In genomic region chr11:90498461-90498860, GRCm38 (mm10) we compare ENCODE assay signal across 13 mouse cellular contexts.
DNase-seq lines count a peak whose midpoint lies in the region; ATAC-seq and TF ChIP-seq lines count a peak whose summit lies in the region.
"Had no signal": no experiment of that assay in that cellular context is flagged by ENCODE, and none has a peak within 500 bp of the region (broad histone marks: within the 10 kb centered on the region; RNA-seq: fewer than 3 reads in every experiment).

No protein-coding gene starts in this region.

- H3K27me3 ChIP-seq in heart, postnatal 0 days (ENCODE audit: control insufficient read depth, insufficient read depth, low read length), result no peaks in the 10 kb centered on the region
- H3K27me3 ChIP-seq: limb, embryonic 13.5 days; megakaryocyte, embryonic 14.5 days; neural tube, embryonic 13.5 days had no signal

- no peaks in the 10 kb centered on the region for H3K9me3 ChIP-seq in heart, postnatal 0 days (replicated peaks; ENCODE audit: control insufficient read depth, low read length)
- H3K9me3 ChIP-seq: limb, embryonic 13.5 days; megakaryocyte, embryonic 14.5 days; neural tube, embryonic 13.5 days had no signal

- no peak overlapping the region for H3K9ac ChIP-seq in heart, postnatal 0 days (replicated peaks; ENCODE audit: low read depth, low read length)
- H3K9ac ChIP-seq: hindbrain, embryonic 14.5 days; limb, embryonic 13.5 days; neural tube, embryonic 13.5 days had no signal

- 38% methylated on average over 5 of the region's 5 CpGs for WGBS in heart, postnatal 0 days

- no peak overlapping the region for H3K4me3 ChIP-seq in heart, postnatal 0 days (ENCODE audit: low read depth, low read length)
- H3K4me3 ChIP-seq: limb, embryonic 13.5 days; megakaryocyte, embryonic 14.5 days; neural tube, embryonic 13.5 days had no signal

- peak; percentile 35 to 44 for DNase-seq in heart, adult 18-20 months
- DNase-seq in heart, adult 8-10 months (ENCODE audit: low spot score), result no peak
- peak; percentile 24 for DNase-seq in Muller cell, postnatal 12 days (ENCODE audit: inconsistent ontology term)
- peak; percentile 37 to 61 for DNase-seq in cerebellum, postnatal 10 days
- DNase-seq in heart, postnatal 0 days (ENCODE audit: low spot score), result peak; percentile 17
- no peak for DNase-seq in frontal cortex, postnatal 36 days (ENCODE audit: low spot score in 2 of 2)
- no peak for DNase-seq in frontal cortex, adult 2 months (ENCODE audit: extremely low spot score in 1 of 2, low spot score in 1 of 2)

- H3K4me2 ChIP-seq in heart, postnatal 0 days (ENCODE audit: low read depth, low read length), result no peak overlapping the region
- H3K4me2 ChIP-seq: hindbrain, embryonic 14.5 days; limb, embryonic 13.5 days; neural tube, embryonic 13.5 days had no signal

- 0 out of 2 replicates have a peak, but pooled peaks cover 3% of the 10 kb centered on the region for H3K36me3 ChIP-seq in heart, postnatal 0 days (replicated peaks; ENCODE audit: control insufficient read depth, insufficient read depth, low read length)

- TF ChIP-seq CTCF in heart, postnatal 0 days (IDR thresholded peaks at IDR 0.05; ENCODE audit: low read depth), result no peak

- TF ChIP-seq EP300 in heart, postnatal 0 days (IDR thresholded peaks at IDR 0.05; ENCODE audit: low read depth), result no peak

- 0 out of 2 replicates have a peak, but pooled peaks cover 5% of the 10 kb centered on the region for H3K4me1 ChIP-seq in heart, postnatal 0 days (ENCODE audit: control insufficient read depth, insufficient read depth)
- H3K4me1 ChIP-seq: limb, embryonic 13.5 days; megakaryocyte, embryonic 14.5 days; neural tube, embryonic 13.5 days had no signal

- ATAC-seq in heart, postnatal 0 days (ENCODE audit: insufficient read depth, low read depth), result peak; percentile 55; the same call in 1 of the 2 replicates
- no peak for ATAC-seq in megakaryocyte-erythroid progenitor cell, adult 5-6 weeks (replicated peaks; ENCODE audit: low FRiP score, low TSS enrichment, poor library complexity, severe bottlenecking)
- ATAC-seq: forebrain, embryonic 14.5 days had no signal

- no peak overlapping the region for H3K27ac ChIP-seq in heart, postnatal 0 days (ENCODE audit: low read depth)
- H3K27ac ChIP-seq: hindbrain, embryonic 14.5 days; limb, embryonic 13.5 days; neural tube, embryonic 13.5 days had no signal

Comparison
In these comparisons a context has a peak if more than half of its experiments do, and no peak if none do; other contexts are left out.
1. DNase-seq: peak in heart, adult 18-20 months (2 of 2), Muller cell, postnatal 12 days (single experiment), cerebellum, postnatal 10 days (2 of 2) and heart, postnatal 0 days (single experiment); none in heart, adult 8-10 months (single experiment), frontal cortex, postnatal 36 days (0 of 2) and frontal cortex, adult 2 months (0 of 2).